Mouse (Mus musculus) limb, embryonic 13.5 days (tissue): Measurements from ENCODE around the gene Fam122b. TPM values are rescaled to one million over a fixed set of nuclear protein-coding genes. Genes with fewer than 3 reads are reported as not detected.
A peak's percentile ranks its signal among the peaks of the same experiment; 100 is the strongest.
"Not testable (repeated sequence)": the region's sequence is repeated elsewhere in the genome, so short reads cannot be mapped to it uniquely, and the experiment has no call there.

Experiments
- ATAC-seq: fragments of 200-750 bp; cut with Nextera tagmentation; 2 replicates; pipeline ENCODE4 v1.8.0; 2017; ENCODE audit warnings: low read depth, moderate number of reproducible peaks, moderate TSS enrichment; ENCODE audit not compliant: low FRiP score
- H3K27ac ChIP-seq: fragments of 300-500 bp; sonication (generic); 2 replicates; pipeline ENCODE4 v1.5.1; 2015; ENCODE audit warnings: inconsistent platforms, mild to moderate bottlenecking, moderate library complexity
- H3K27me3 ChIP-seq: fragments of 300-500 bp; sonication (generic); 2 replicates; pipeline ENCODE4 v1.6.1; 2015; ENCODE audit warnings: mild to moderate bottlenecking, inconsistent platforms
- H3K36me3 ChIP-seq: fragments of 300-500 bp; sonication (generic); 2 replicates; pipeline ENCODE4 v1.6.1; 2015; ENCODE audit warnings: inconsistent platforms, mild to moderate bottlenecking, moderate library complexity
- H3K4me1 ChIP-seq: fragments of 300-500 bp; sonication (generic); 2 replicates; pipeline ENCODE4 v1.6.1; 2015; ENCODE audit warnings: inconsistent platforms
- H3K4me2 ChIP-seq: fragments of 300-500 bp; sonication (generic); replicated peaks from 2 replicates; pipeline ENCODE4 v1.6.1; 2015; ENCODE audit warnings: inconsistent platforms, mild to moderate bottlenecking, moderate library complexity
- H3K4me3 ChIP-seq: fragments of 300-500 bp; sonication (generic); 2 replicates; pipeline ENCODE4 v1.5.1; 2015; ENCODE audit warnings: moderate library complexity, mild to moderate bottlenecking, inconsistent platforms
- H3K9ac ChIP-seq: fragments of 300-500 bp; sonication (generic); 2 replicates; pipeline ENCODE4 v1.6.1; 2015; ENCODE audit warnings: mild to moderate bottlenecking, inconsistent platforms
- H3K9me3 ChIP-seq: fragments of 300-500 bp; sonication (generic); 2 replicates; pipeline ENCODE4 v1.6.1; 2016; ENCODE audit warnings: inconsistent platforms
- WGBS: fragments of 180-500 bp; shearing (Covaris S2); methylation state at CpG from one replicate; pipeline ENCODE4 v1.1.7; 2015; 5-methylcytosine and 5-hydroxymethylcytosine counted together
- polyA plus RNA-seq: library from polyadenylated mRNA; unstranded; fragments of >200 nt; fragmentation: Nextera tagmentation; extraction: Ambion mirVana; gene quantifications from 2 replicates; pipeline ENCODE4 v1.2.1, GENCODE M21; 2015

The Fam122b gene
- 11.3 and 11.7 TPM in 2 replicates for polyA plus RNA-seq

DNA sequence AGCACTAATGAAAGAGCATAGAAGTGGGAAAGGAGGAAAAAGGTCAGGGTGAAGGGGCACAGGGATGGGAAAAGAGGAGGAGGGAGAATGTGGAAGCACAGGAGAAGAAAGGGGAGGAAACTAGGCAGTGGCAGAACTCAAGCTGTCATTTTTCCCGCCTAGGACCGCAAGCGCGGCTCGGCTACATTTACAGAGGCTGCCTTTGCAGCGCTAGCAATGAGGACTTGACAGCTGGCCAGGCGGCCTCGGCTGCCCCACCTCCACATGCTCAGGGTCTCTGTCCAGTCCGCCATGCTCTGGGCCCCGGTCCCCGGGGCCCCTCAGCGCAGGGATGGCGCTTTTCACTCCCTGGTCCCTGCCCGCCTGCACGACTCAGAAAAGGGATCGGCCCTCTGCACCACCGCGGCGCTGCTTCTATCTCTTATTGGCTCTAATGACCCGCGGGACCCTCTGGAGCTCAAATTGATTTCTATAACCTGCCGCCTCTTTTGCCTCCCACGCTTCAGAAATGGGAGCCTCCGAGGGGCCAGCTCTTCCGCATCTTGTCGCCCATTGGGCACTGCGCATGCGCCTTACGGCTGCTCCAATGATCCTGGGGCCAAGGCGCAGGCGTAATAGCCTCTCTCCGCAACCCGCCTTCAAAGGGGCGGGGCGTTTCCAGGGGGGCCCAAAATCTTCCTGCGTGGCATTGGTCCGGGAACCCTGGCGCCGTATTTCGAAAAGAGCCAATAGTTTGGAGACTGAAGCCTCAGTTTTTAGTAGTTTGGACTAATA, at the start of gene Fam122b:
Gene Fam122b (minus strand): TSS at position 517 of the 774 bp plus-strand sequence.
- peak within 1 kb of the TSS; percentile 60 for H3K4me3 ChIP-seq
- WGBS: 14% methylated on average over 40 of the region's 40 CpGs
- no peaks in the 10 kb centered on the region for H3K9me3 ChIP-seq
- no peaks in the 10 kb centered on the region for H3K4me1 ChIP-seq
- H3K27ac ChIP-seq: peak within 1 kb of the TSS; percentile 48
- peak within 1 kb of the TSS; percentile 62 for H3K9ac ChIP-seq
- no peaks in the 10 kb centered on the region for H3K36me3 ChIP-seq
- peak within 1 kb of the TSS; percentile 77 for H3K4me2 ChIP-seq
- peak; percentile 88 for ATAC-seq
- no peaks in the 10 kb centered on the region for H3K27me3 ChIP-seq

DNA sequence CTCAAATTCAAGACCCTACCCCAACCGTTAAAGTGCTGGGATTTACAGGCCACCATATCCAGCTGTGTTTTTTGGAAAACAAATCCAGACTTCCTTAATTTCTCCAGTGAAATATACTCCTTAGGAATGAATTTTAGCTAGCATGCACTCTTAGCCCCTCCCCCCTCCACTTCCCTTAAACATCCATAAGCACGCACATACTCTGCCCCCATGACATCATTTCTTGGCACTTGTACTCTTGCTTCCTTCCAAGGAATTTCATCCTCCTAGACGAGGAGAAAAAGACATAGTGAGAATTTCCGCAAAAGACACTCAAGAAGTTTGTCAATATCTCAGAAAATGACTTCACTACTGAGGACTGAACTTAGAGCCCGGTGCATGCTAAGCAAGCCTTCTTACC, 18.3 kb upstream of the Fam122b start:
- 71% methylated on average over 5 of the region's 5 CpGs for WGBS
- no peaks in the 10 kb centered on the region for H3K4me1 ChIP-seq
- peak; percentile 44; the same call in 1 of the 2 replicates for ATAC-seq
- no peaks in the 10 kb centered on the region for H3K27me3 ChIP-seq
- no peak overlapping the region for H3K4me2 ChIP-seq
- H3K4me3 ChIP-seq: no peak overlapping the region
- H3K27ac ChIP-seq: no peak overlapping the region
- H3K9me3 ChIP-seq: no peaks in the 10 kb centered on the region
- no peaks in the 10 kb centered on the region for H3K36me3 ChIP-seq
- no peak overlapping the region for H3K9ac ChIP-seq

DNA sequence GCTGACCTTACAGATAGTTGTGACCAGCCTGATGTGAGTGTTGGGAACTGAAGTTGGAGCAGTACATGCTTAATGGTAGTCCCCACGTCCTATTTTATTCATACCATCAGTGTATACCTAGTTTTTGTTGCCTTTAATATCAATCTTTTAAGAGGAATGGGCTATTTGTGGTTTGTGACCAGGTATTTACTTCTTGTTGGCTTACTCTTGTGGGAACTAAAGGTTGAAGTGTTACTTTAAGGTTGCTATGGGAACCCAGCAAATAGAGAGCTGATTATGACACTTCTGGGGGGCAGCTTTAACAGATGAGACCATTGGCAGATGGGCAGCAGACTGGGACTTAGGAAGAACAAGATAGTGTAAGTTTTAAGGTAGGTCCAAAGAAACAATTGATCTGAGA, 3.5 kb upstream of the Fam122b start, which contains the start of gene Fam122c:
Gene Fam122c (plus strand): TSS at position 301 of the 400 bp plus-strand sequence.
- Histone ChIP-seq H3K4me2 (no peak within 1 kb of the TSS), H3K4me3 (no peak within 1 kb of the TSS), H3K4me1 (no peaks in the 10 kb centered on the region), H3K27ac (no peak within 1 kb of the TSS), H3K36me3 (no peaks in the 10 kb centered on the region), H3K9ac (no peak within 1 kb of the TSS), H3K9me3 (no peaks in the 10 kb centered on the region), H3K27me3 (no peaks in the 10 kb centered on the region)
- 42% methylated on average over 1 of the region's 1 CpGs for WGBS
- ATAC-seq: no peak

DNA sequence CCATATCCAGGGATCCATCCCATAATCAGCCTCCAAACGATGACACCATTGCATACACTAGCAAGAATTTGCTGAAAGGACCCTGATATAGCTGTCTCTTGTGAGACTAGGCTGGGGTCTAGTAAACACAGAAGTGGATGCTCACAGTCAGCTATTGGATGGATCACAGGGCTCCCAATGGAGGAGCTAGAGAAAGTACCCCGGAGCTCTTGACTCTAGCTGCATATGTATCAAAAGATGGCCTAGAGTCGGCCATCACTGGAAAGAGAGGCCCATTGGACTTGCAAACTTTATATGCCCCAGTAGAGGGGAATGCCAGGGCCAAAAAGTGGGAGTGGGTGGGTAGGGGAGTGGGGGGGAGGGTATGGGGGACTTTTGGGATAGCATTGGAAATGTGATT, 2.0 kb upstream of the Fam122b start:
- not testable (repeated sequence) for ATAC-seq, H3K9ac ChIP-seq, H3K9me3 ChIP-seq, H3K4me3 ChIP-seq, H3K27ac ChIP-seq, H3K27me3 ChIP-seq, H3K4me2 ChIP-seq, H3K4me1 ChIP-seq, H3K36me3 ChIP-seq
- WGBS: 80% methylated on average over 3 of the region's 3 CpGs

DNA sequence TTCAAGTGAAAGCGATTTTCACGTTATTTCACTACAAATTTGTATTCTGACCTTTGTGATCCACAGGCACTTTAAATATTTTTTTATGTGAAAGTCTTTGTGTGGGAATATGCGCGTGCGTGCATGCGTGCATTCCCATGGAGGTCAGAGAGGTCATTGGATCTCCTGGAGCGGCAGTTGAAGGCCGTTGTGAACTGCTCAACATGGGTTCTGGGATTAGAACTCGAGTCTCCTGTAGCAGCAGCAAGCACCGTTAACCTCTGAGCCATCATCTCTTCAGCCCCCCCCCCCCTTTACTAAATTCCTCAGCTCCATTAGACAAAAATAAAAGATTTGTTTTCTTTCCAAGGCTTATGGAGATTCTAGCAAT, 443 bp upstream of the Fam122b start:
- H3K4me1 ChIP-seq: no peaks in the 10 kb centered on the region
- peak overlapping the region; percentile 60 for H3K4me3 ChIP-seq
- H3K36me3 ChIP-seq: no peaks in the 10 kb centered on the region
- H3K27ac ChIP-seq: no peak overlapping the region
- WGBS: 19% methylated on average over 10 of the region's 10 CpGs
- H3K9me3 ChIP-seq: no peaks in the 10 kb centered on the region
- H3K4me2 ChIP-seq: peak overlapping the region; percentile 54
- H3K27me3 ChIP-seq: no peaks in the 10 kb centered on the region
- no peak for ATAC-seq
- H3K9ac ChIP-seq: no peak overlapping the region

- Histone ChIP-seq H3K27me3 (no peaks in the 10 kb centered on the region), H3K27ac (no peak overlapping the region), H3K4me1 (no peaks in the 10 kb centered on the region), H3K36me3 (no peaks in the 10 kb centered on the region), H3K4me2 (peak overlapping the region; percentile 77), H3K4me3 (peak overlapping the region; percentile 60), H3K9me3 (no peaks in the 10 kb centered on the region), H3K9ac (peak overlapping the region; percentile 62)
- WGBS: 16% methylated on average over 10 of the region's 10 CpGs
- ATAC-seq: peak; percentile 79
These were observed 749 bp downstream of the Fam122b start for GRCm38 (mm10) chrX:53268856-53269255.

DNA sequence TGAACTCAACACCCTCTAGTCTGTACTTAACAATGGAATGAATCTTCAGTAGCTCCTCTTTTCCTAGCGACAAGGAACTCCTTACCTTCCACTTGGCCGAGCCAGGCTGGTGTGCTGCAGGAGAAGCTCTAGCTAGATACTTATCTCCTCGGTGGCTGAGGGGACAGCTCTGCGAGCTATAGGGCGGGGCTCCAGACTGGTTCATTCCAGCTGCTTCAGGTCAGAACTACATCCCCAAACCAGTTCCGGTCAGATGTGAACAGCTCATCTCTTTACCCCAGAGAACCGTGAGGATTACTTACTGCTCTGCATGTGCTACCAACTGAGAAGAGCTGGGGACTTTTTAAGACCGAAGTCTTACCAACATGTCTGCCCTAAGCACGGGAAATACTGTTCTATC, 3.4 kb downstream of the Fam122b start:
- Histone ChIP-seq H3K9ac (no peak overlapping the region), H3K9me3 (no peaks in the 10 kb centered on the region), H3K36me3 (no peaks in the 10 kb centered on the region), H3K4me3 (no peak overlapping the region), H3K27me3 (peaks cover 2% of the 10 kb centered on the region; the same call in 1 of the 2 replicates), H3K4me1 (no peaks in the 10 kb centered on the region), H3K27ac (no peak overlapping the region), H3K4me2 (no peak overlapping the region)
- 69% methylated on average over 9 of the region's 9 CpGs for WGBS
- no peak for ATAC-seq

GRCm38 (mm10) chrX:53255195-53255594, 14.4 kb downstream of the Fam122b start:
- no peak overlapping the region for H3K4me3 ChIP-seq

DNA sequence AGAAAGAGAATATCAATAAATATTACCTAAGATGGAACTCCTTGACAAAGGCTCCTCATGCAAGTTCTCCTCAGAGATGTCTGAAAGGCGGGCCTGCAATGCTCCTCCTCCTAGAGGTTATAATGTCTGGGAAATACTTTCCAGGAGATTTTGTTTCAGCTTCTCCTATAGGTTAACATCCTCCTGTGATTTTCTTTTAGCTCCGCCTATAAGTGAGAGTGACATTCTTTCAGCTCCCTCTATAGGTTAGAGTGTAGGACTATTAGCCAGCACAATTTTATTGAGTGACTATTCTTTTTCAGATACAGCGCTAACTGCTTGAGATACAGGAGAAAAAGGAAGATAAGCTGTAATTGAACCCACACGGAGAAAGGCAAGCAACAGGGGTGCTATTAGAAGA, 29.6 kb downstream of the Fam122b start, which contains the start of gene Plac1:
Gene Plac1 (minus strand): TSS at position 101 of the 400 bp plus-strand sequence.
- H3K9ac ChIP-seq: no peak within 1 kb of the TSS
- no peak within 1 kb of the TSS for H3K27ac ChIP-seq
- H3K4me2 ChIP-seq: no peak within 1 kb of the TSS
- no peaks in the 10 kb centered on the region for H3K27me3 ChIP-seq
- no peak for ATAC-seq
- H3K4me3 ChIP-seq: no peak within 1 kb of the TSS
- H3K9me3 ChIP-seq: no peaks in the 10 kb centered on the region
- H3K36me3 ChIP-seq: no peaks in the 10 kb centered on the region
- WGBS: 69% methylated on average over 4 of the region's 4 CpGs
- H3K4me1 ChIP-seq: no peaks in the 10 kb centered on the region

More at GRCm38 (mm10) chrX:53255195-53255594, 14.4 kb downstream of the Fam122b start:
- Histone ChIP-seq H3K27me3 (no peaks in the 10 kb centered on the region), H3K4me2 (no peak overlapping the region), H3K27ac (no peak overlapping the region), H3K9ac (no peak overlapping the region), H3K4me1 (no peaks in the 10 kb centered on the region), H3K9me3 (no peaks in the 10 kb centered on the region), H3K36me3 (no peaks in the 10 kb centered on the region)
- no peak for ATAC-seq

DNA sequence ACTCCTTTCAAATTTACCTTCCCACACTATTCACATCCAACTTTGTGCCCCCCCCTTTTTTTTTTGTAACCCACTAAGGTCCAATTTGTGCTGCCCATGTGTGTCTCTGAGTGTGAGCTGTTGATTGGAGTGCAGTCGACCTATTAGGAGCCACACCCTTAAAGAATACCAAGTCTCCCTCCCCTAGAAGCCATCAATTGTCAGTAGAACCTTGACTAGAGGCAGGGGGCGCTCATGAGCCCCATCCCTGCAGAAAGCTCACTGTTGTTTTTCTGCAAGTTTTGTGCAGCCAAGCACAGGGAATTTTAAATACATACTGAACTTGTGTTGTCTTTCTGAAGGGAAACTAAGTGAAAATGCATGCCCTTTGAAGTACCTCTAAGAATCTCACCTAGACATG, 31.6 kb downstream of the Fam122b start:
- Histone ChIP-seq H3K4me2 (no peak overlapping the region), H3K9ac (no peak overlapping the region), H3K27ac (no peak overlapping the region), H3K4me3 (no peak overlapping the region), H3K9me3 (no peaks in the 10 kb centered on the region), H3K27me3 (no peaks in the 10 kb centered on the region), H3K4me1 (peaks cover 6% of the 10 kb centered on the region; the same call in 1 of the 2 replicates), H3K36me3 (no peaks in the 10 kb centered on the region)
- WGBS: 8% methylated on average over 2 of the region's 2 CpGs
- ATAC-seq: no peak

DNA sequence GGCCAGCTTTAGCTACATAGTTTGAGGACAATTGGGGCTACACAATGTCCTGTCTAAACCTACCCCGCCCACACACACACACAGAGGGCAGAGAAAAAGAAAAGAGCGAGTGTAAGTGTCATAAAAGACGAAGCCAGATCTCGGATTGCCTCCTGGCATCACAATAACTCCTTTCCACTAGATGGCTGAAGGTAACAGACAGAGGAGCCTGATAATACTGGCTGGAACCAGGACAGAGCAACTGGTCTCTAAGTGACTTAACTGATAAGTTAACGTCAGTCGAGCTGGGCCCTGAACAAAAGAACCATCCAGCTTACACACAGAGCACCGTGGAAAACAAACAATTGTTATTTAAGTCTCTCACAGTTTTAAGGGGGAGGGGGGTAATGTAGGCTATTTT, 33.2 kb downstream of the Fam122b start:
- Histone ChIP-seq H3K27ac (no peak overlapping the region; the same call in 1 of the 2 replicates), H3K4me1 (peaks cover 6% of the 10 kb centered on the region; the same call in 1 of the 2 replicates), H3K4me3 (no peak overlapping the region), H3K27me3 (no peaks in the 10 kb centered on the region), H3K9me3 (no peaks in the 10 kb centered on the region), H3K4me2 (no peak overlapping the region), H3K36me3 (no peaks in the 10 kb centered on the region), H3K9ac (no peak overlapping the region)
- ATAC-seq: no peak
- 59% methylated on average over 7 of the region's 7 CpGs for WGBS

- WGBS: 19% methylated on average over 4 of the region's 4 CpGs
- Histone ChIP-seq H3K9ac (no peak overlapping the region), H3K36me3 (no peaks in the 10 kb centered on the region), H3K27me3 (no peaks in the 10 kb centered on the region), H3K4me3 (no peak overlapping the region), H3K4me1 (peaks cover 6% of the 10 kb centered on the region; the same call in 1 of the 2 replicates), H3K9me3 (no peaks in the 10 kb centered on the region), H3K27ac (peak overlapping the region; percentile 65; the same call in 1 of the 2 replicates), H3K4me2 (no peak overlapping the region)
- ATAC-seq: peak; percentile 81
These were observed 35.9 kb downstream of the Fam122b start for GRCm38 (mm10) chrX:53233689-53234088.
